Mouse (Mus musculus) liver, adult 2 months (tissue): ENCODE data around the gene Casp7. TPM values are rescaled to one million over a fixed set of nuclear protein-coding genes. Genes with fewer than 3 reads are reported as not detected.

ENCODE experiments used
- DNase-seq: peaks from one replicate; pipeline ENCODE4 v3.0.0-alpha.2; 2011; ENCODE audit warnings: low read depth, low spot score; ENCODE audit errors: extremely low read depth
- H3K27ac ChIP-seq: fragments of 200-500 bp; replicated peaks from 2 replicates; pipeline ENCODE4 v1.5.1; 2012; ENCODE audit warnings: low read depth, mild to moderate bottlenecking, control low read depth, inconsistent platforms, low read length; ENCODE audit not compliant: insufficient read depth
- H3K27me3 ChIP-seq: fragments of 200-500 bp; 2 replicates; pipeline ENCODE4 v1.6.1; 2012; ENCODE audit warnings: mild to moderate bottlenecking, moderate library complexity, low read length, inconsistent platforms; ENCODE audit not compliant: control insufficient read depth, insufficient read depth
- H3K36me3 ChIP-seq: fragments of 200-500 bp; 2 replicates; pipeline ENCODE4 v1.6.1; 2012; ENCODE audit warnings: low read length, inconsistent platforms; ENCODE audit not compliant: control insufficient read depth, insufficient read depth
- H3K4me1 ChIP-seq: fragments of 200-500 bp; 2 replicates; pipeline ENCODE4 v1.6.1; 2011; ENCODE audit warnings: low read length; ENCODE audit not compliant: control insufficient read depth, insufficient read depth
- H3K4me3 ChIP-seq: fragments of 200-500 bp; 2 replicates; pipeline ENCODE4 v1.5.1; 2011; ENCODE audit warnings: low read depth, mild to moderate bottlenecking, control low read depth, low read length, moderate library complexity; ENCODE audit not compliant: insufficient read depth
- H3K79me2 ChIP-seq: fragments of 200-500 bp; 2 replicates; pipeline ENCODE4 v1.6.1; 2012; ENCODE audit warnings: inconsistent platforms, mild to moderate bottlenecking, low read length, moderate library complexity; ENCODE audit not compliant: control insufficient read depth, insufficient read depth
- H3K9ac ChIP-seq: fragments of 200-500 bp; 2 replicates; pipeline ENCODE4 v1.6.1; 2012; ENCODE audit warnings: low read depth, mild to moderate bottlenecking, control low read depth, inconsistent platforms, low read length
- CTCF ChIP-seq: fragments of 200-500 bp; IDR thresholded peaks from 2 replicates; pipeline ENCODE4 v1.5.1; 2011; ENCODE audit warnings: low read depth, low read length, control low read depth
- POLR2A ChIP-seq: fragments of 200-500 bp; IDR thresholded peaks from 2 replicates; pipeline ENCODE4 v1.6.1; 2011; ENCODE audit warnings: low read length, control low read depth; ENCODE audit not compliant: insufficient read depth; ENCODE audit errors: extremely low read depth
- WGBS: fragments of 180-500 bp; shearing (Covaris S2); methylation state at CpG from one replicate; pipeline ENCODE4 v1.1.7; 2018; 5-methylcytosine and 5-hydroxymethylcytosine counted together
- polyA plus RNA-seq: library from polyadenylated mRNA; depleted of rRNA; stranded (reverse); fragments of >200 nt; gene quantifications from 2 replicates; pipeline ENCODE4 v1.2.3, GENCODE M21; 2012
- total RNA-seq: library from RNA; depleted of rRNA; stranded (reverse); fragments of >200 nt; gene quantifications from 2 replicates; pipeline ENCODE4 v1.2.3, GENCODE M21; 2014

The Casp7 gene
- total and polyA plus RNA-seq, 2 experiments, result 15.8 to 38.8 TPM

- Histone ChIP-seq H3K9ac (no peak overlapping the region), H3K27ac (no peak overlapping the region), H3K79me2 (no peaks in the 10 kb centered on the region), H3K4me1 (peaks cover 2% of the 10 kb centered on the region), H3K4me3 (no peak overlapping the region), H3K36me3 (no peaks in the 10 kb centered on the region), H3K27me3 (no peaks in the 10 kb centered on the region)
- TF ChIP-seq CTCF (no peak), POLR2A (no peak)
- DNase-seq, result no peak
- WGBS, result 81% methylated on average over 2 of the region's 2 CpGs
Observed at GRCm38 (mm10) chr19:56460241-56460640, 63.3 kb downstream of the Casp7 start.

DNA sequence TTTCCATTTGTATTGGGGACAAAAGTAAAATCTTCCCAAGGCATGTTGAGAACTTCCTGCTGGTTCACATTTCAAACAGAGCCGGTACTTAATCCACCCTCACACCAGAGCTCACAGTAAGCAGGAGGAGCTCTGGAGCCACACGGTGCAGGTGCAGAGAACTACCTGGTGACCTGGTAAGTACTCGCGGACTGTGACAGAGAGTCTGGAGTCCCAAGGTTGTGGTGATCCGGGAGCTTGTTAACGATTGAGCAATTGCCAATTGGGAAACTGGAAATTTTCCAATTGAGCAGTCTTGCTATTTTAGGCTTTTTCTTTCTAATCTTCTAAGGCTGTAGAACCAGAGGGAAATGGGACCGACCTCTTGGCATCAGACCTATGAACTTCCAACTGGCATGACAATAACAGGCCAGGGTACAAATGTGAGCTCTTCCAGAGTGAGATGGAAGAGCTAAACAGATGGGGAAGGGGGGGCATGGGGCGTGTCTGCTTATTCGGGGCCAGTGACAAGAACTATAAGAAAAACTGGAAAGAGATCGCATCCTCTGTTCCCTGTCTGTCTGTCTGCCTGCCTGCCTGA, 64.7 kb downstream of the Casp7 start, which contains the start of gene Plekhs1:
Plekhs1 (plus strand) TSS at position 119 of the 580 bp plus-strand sequence.
- 25% methylated on average over 10 of the region's 10 CpGs for WGBS
- Histone ChIP-seq H3K79me2 (no peaks in the 10 kb centered on the region), H3K9ac (no peak within 1 kb of the TSS), H3K36me3 (no peaks in the 10 kb centered on the region), H3K4me3 (no peak within 1 kb of the TSS), H3K27me3 (no peaks in the 10 kb centered on the region), H3K4me1 (peaks cover 2% of the 10 kb centered on the region), H3K27ac (no peak within 1 kb of the TSS)
- DNase-seq, result peak; percentile 73
- TF ChIP-seq CTCF, result no peak
- no peak for TF ChIP-seq POLR2A

DNA sequence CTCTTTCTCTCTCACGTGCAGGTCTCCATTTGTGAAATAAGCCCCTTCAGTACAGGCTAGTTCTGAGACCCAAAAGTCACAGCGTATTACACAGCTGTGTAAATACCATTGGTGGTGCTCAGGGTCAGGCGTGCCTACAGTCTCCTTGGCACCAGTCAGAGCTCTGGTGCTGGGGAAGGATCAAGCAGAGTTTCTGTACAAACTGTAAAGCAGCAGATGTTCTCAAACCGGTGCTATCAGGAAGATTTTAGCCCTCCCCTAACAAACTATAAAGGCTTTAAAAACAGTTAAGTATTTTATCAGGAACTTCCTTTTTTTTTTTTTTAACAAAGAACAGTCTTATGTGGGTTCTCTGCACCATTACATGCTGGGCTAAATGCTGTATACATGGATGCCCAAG, 65.9 kb downstream of the Casp7 start:
- no peak overlapping the region for H3K27ac ChIP-seq
- peaks cover 2% of the 10 kb centered on the region for H3K4me1 ChIP-seq
- TF ChIP-seq POLR2A (no peak), CTCF (no peak)
- no peak for DNase-seq
- no peaks in the 10 kb centered on the region for H3K79me2 ChIP-seq
- no peaks in the 10 kb centered on the region for H3K36me3 ChIP-seq
- H3K9ac ChIP-seq, result no peak overlapping the region
- H3K27me3 ChIP-seq, result no peaks in the 10 kb centered on the region
- WGBS, result 73% methylated on average over 4 of the region's 4 CpGs
- H3K4me3 ChIP-seq, result no peak overlapping the region

DNA sequence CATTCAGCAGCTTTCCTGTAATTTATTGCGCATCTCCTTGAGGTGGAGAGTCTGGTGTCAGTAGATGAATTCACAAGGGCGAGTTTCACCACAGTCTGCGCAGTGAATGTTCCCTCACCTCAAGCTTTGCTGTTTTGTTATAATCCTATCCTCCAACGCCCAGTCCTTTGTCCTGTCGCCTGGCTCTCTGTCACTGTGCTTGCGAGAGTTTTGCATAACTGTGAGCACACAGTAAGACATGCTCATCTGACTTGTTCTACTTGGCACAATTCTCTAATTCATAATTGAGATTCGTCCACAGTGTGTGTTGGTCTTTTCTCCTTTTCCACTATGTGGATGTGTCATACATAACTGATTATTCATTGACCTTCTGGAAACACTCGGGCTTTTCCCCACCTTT, 69.6 kb downstream of the Casp7 start:
- H3K4me1 ChIP-seq, result peaks cover 1% of the 10 kb centered on the region
- no peaks in the 10 kb centered on the region for H3K27me3 ChIP-seq
- H3K4me3 ChIP-seq, result no peak overlapping the region
- H3K9ac ChIP-seq, result no peak overlapping the region
- H3K79me2 ChIP-seq, result no peaks in the 10 kb centered on the region
- WGBS, result 91% methylated on average over 8 of the region's 8 CpGs
- no peak for DNase-seq
- TF ChIP-seq CTCF, result no peak
- no peak for TF ChIP-seq POLR2A
- no peak overlapping the region for H3K27ac ChIP-seq
- H3K36me3 ChIP-seq, result no peaks in the 10 kb centered on the region

DNA sequence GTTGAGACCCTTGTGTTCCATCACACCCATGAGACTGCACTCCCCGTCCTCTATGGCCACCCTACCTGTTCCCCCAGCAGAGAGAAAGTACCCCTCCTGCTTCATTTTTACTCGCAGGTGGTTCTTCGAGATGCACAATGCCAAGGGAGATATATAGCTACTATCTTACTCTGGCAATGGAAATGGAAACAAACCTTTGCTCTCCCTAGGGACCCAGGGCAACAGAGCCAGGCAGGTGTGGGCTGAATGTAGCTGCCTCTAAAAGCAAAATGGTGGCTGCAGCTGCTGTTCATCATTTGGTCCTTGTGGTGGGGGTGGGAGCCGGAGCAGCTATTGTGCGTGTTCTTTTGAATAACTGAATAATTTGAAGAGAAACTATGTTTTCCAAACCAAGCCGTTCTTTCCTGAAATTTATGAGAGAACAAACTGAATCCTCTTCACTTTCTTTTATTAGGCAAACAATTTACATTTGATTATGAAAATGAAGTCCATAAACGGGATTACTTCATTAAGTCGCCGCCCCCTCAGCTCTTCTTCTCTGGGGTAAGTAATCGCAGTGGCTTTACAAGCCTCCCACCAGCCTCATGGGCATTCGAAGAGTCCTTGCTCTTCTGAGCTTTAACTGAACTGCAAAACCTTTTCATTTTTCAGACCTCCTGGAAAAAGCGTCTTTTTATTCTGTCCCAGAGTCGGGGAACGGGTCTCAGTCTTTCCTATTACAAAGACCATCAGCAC, 73.5 kb downstream of the Casp7 start:
- no peak overlapping the region for H3K4me3 ChIP-seq
- no peaks in the 10 kb centered on the region for H3K4me1 ChIP-seq
- no peaks in the 10 kb centered on the region for H3K79me2 ChIP-seq
- no peaks in the 10 kb centered on the region for H3K36me3 ChIP-seq
- WGBS, result 89% methylated on average over 14 of the region's 14 CpGs
- no peaks in the 10 kb centered on the region; the same call in 1 of the 2 replicates for H3K27me3 ChIP-seq
- no peak for DNase-seq
- no peak overlapping the region for H3K27ac ChIP-seq
- TF ChIP-seq CTCF (no peak), POLR2A (no peak)
- no peak overlapping the region for H3K9ac ChIP-seq

- no peak overlapping the region for H3K27ac ChIP-seq
- WGBS, result 90% methylated on average over 10 of the region's 10 CpGs
- DNase-seq, result no peak
- no peaks in the 10 kb centered on the region for H3K79me2 ChIP-seq
- no peak overlapping the region for H3K9ac ChIP-seq
- no peak overlapping the region for H3K4me3 ChIP-seq
- no peaks in the 10 kb centered on the region for H3K36me3 ChIP-seq
- H3K4me1 ChIP-seq, result no peaks in the 10 kb centered on the region
- TF ChIP-seq POLR2A, result no peak
- no peak for TF ChIP-seq CTCF
- H3K27me3 ChIP-seq, result no peaks in the 10 kb centered on the region; the same call in 1 of the 2 replicates
Observed at GRCm38 (mm10) chr19:56471934-56472333, 75.0 kb downstream of the Casp7 start.
